Mouse (Mus musculus) limb, embryonic 11.5 days (tissue): Measurements from ENCODE around the gene Ccne1. TPM values are rescaled to one million over a fixed set of nuclear protein-coding genes. Genes with fewer than 3 reads are reported as not detected.

Experiments used
- ATAC-seq: fragments of 200-750 bp; cut with Nextera tagmentation; 2 replicates; pipeline ENCODE4 v1.8.0; 2017; ENCODE audit warnings: low read depth; ENCODE audit not compliant: insufficient number of reproducible peaks, low FRiP score, low TSS enrichment
- DNase-seq: peaks from one replicate; pipeline ENCODE4 v3.0.0-alpha.2; 2015; ENCODE audit warnings: low spot score
- H3K27ac ChIP-seq: fragments of 300-500 bp; sonication (generic); replicated peaks from 2 replicates; pipeline ENCODE4 v1.5.1; 2014; ENCODE audit warnings: low read depth, mild to moderate bottlenecking, low read length
- H3K27me3 ChIP-seq: fragments of 300-500 bp; sonication (generic); 2 replicates; pipeline ENCODE4 v1.6.1; 2014; ENCODE audit warnings: mild to moderate bottlenecking, low read length, mixed read lengths; ENCODE audit not compliant: control insufficient read depth, insufficient read depth
- H3K36me3 ChIP-seq: fragments of 300-500 bp; sonication (generic); 2 replicates; pipeline ENCODE4 v1.6.1; 2014; ENCODE audit warnings: mild to moderate bottlenecking, low read length, moderate library complexity, mixed read lengths; ENCODE audit not compliant: control insufficient read depth, insufficient read depth
- H3K4me1 ChIP-seq: fragments of 300-500 bp; sonication (generic); 2 replicates; pipeline ENCODE4 v1.6.1; 2014; ENCODE audit warnings: low read length, mixed read lengths; ENCODE audit not compliant: control insufficient read depth, insufficient read depth
- H3K4me2 ChIP-seq: fragments of 300-500 bp; sonication (generic); 2 replicates; pipeline ENCODE4 v1.6.1; 2014; ENCODE audit warnings: low read depth, mild to moderate bottlenecking, moderate library complexity; ENCODE audit not compliant: severe bottlenecking
- H3K4me3 ChIP-seq: fragments of 300-500 bp; sonication (generic); 2 replicates; pipeline ENCODE4 v1.5.1; 2014; ENCODE audit warnings: low read depth, low read length
- H3K9ac ChIP-seq: fragments of 300-500 bp; sonication (generic); 2 replicates; pipeline ENCODE4 v1.6.1; 2014; ENCODE audit warnings: mild to moderate bottlenecking, low read length
- H3K9me3 ChIP-seq: fragments of 300-500 bp; sonication (generic); 2 replicates; pipeline ENCODE4 v1.6.1; 2016; ENCODE audit warnings: low read length; ENCODE audit not compliant: control insufficient read depth
- WGBS: fragments of 180-500 bp; shearing (Covaris S2); extraction: QIAGEN DNeasy Blood & Tissue Kit; methylation state at CpG from one replicate; pipeline ENCODE4 v1.1.7; 2014; 5-methylcytosine and 5-hydroxymethylcytosine counted together
- polyA plus RNA-seq: library from polyadenylated mRNA; unstranded; fragments of >200 nt; fragmentation: Nextera tagmentation; extraction: Ambion mirVana; gene quantifications from 2 replicates; pipeline ENCODE4 v1.2.1, GENCODE M21; 2014

Gene Ccne1
- polyA plus RNA-seq = 121 and 131 TPM in 2 replicates

DNA sequence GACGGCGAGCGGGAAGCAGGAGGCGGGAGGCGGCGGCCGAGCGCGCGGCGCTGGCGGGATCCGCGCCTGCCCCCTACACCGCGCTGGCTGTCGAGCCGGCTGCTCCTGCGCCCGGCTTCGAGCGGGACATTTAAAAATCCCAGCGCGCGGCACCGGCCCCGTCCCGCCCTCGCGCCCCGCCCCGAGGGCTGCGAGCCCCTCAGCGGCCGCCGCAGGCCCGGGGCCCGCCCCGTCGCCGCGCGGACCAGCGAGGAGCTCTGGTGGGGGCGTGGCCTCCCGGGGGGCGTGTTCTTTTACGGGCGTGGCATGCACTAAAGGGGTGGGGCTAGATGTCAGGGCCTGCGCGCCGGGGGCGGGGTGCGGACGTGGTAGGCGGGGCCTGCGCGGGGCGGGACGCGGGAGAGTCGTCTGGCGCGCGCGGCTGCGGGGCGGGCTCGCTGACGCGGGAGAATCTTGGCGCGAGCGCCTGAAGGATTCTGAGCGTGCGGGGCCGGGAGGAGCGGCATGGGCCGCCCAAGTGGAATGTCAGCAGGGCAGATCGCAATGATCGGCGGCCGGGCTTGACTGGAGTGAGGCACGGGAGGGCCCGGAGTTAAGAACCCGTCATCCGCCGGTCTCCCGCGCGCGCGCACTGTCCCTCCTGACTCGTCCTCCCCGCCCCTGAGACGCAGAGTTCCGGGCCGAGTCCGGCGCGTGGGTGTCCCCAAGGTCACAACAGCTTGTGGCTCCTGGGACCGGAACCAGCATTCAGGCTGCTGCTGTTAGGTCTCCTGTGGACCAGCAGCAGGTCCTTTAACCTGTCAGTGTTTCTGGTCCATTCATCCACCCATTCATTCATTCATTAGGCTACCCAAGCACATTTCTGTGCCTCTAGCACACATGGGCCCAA, at the start of gene Ccne1:
TSS of gene Ccne1 (minus strand) at position 164 of the 889 bp plus-strand sequence.
- H3K4me3 ChIP-seq = peak within 1 kb of the TSS; percentile 82
- WGBS = under 1% methylated on average over 80 of the region's 102 CpGs
- peak within 1 kb of the TSS; percentile 75 for H3K4me2 ChIP-seq
- H3K36me3 ChIP-seq = peaks cover 4% of the 10 kb centered on the region
- peak within 1 kb of the TSS; percentile 59; the same call in 1 of the 2 replicates for H3K27ac ChIP-seq
- H3K4me1 ChIP-seq = peaks cover 15% of the 10 kb centered on the region
- H3K9ac ChIP-seq = peak within 1 kb of the TSS; percentile 85
- H3K9me3 ChIP-seq = no peaks in the 10 kb centered on the region
- DNase-seq (peak; percentile 99), ATAC-seq (peak; percentile 86)
- H3K27me3 ChIP-seq = no peaks in the 10 kb centered on the region

DNA sequence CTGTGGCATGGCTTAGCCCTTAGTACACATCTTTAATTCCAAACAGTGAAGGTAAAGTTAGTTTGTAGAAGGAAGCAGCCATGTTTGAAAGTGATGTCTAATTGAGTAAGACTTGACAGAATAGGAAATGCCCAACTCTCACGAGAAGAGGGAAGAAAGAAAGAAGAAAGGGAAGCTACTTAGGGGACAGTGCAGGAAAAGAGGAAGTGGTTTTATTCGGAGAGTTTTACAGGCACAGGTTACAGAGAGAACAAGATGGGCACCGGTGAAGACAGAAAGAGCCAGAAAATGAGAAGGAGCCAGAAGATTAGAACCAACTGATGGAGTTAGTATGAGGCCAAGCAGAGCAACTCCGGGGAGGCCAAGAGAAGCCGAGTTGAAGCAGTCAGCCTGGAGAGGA, 48.5 kb upstream of the Ccne1 start:
- no peak overlapping the region for H3K27ac ChIP-seq
- no peak overlapping the region for H3K4me2 ChIP-seq
- no peak overlapping the region for H3K4me3 ChIP-seq
- H3K36me3 ChIP-seq = no peaks in the 10 kb centered on the region
- H3K4me1 ChIP-seq = no peaks in the 10 kb centered on the region
- no peak overlapping the region for H3K9ac ChIP-seq
- no peak for ATAC-seq
- H3K27me3 ChIP-seq = no peaks in the 10 kb centered on the region
- DNase-seq = no peak
- WGBS = 86% methylated on average over 5 of the region's 5 CpGs
- H3K9me3 ChIP-seq = no peaks in the 10 kb centered on the region

DNA sequence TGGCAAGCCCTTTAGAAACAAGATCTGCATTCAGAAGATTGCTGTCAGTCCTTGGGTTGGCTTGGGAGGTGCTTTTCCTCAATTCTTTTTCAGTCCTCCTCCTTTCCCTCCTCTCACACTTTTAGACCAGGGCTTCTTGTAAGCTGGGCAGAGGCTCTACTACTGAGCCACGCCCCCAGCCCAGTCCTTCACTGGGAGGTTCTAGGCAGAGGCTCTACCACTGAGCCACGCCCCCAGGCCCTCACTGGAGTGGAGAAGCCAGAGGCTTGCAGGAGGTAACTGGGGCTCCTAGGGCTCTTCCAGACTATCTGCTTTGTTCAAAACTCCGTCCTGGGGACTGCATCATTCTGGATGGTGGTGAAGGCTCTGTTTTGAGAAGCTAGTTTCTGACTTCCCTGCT, 45.2 kb upstream of the Ccne1 start:
- ATAC-seq = no peak
- H3K9me3 ChIP-seq = no peaks in the 10 kb centered on the region; the same call in 1 of the 2 replicates
- WGBS = 77% methylated on average over 3 of the region's 3 CpGs
- H3K4me1 ChIP-seq = no peaks in the 10 kb centered on the region
- H3K4me2 ChIP-seq = no peak overlapping the region
- no peaks in the 10 kb centered on the region for H3K36me3 ChIP-seq
- no peak overlapping the region for H3K4me3 ChIP-seq
- H3K9ac ChIP-seq = no peak overlapping the region
- H3K27me3 ChIP-seq = no peaks in the 10 kb centered on the region
- H3K27ac ChIP-seq = no peak overlapping the region
- no peak for DNase-seq

DNA sequence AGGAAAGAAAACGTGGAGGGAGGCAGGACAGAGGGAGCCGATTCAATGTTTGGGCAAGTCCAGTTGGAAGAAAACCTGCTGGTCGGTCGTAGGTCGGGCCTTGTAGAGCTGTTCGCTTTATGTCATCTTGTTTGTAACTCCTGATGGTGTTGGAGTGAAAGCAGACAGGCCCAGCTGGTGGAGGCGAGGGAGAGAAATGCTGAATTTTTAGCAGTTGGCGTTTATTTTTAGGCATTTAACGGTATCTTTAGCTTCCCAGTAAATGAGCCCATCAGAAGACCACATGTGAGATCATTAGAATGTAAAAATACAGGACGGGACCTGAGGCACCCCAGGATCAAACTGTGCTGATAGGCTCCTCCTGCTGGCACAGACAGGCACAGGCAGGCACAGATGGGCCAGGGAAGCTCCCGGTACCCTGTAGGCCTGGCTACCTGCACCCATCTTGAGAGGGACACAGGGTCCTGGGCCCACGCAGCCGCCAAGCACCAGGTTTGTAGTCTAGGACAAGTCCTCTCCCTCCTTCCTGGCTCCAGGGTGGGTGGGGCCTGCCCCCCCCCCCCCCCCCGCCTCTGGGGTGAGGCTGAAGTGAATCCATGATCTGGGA, 44.5 kb upstream of the Ccne1 start:
- H3K9me3 ChIP-seq = no peaks in the 10 kb centered on the region; the same call in 1 of the 2 replicates
- WGBS = 65% methylated on average over 13 of the region's 14 CpGs
- DNase-seq (no peak), ATAC-seq (no peak)
- H3K9ac ChIP-seq = no peak overlapping the region
- H3K4me2 ChIP-seq = no peak overlapping the region
- no peaks in the 10 kb centered on the region for H3K36me3 ChIP-seq
- H3K4me3 ChIP-seq = no peak overlapping the region
- H3K27ac ChIP-seq = no peak overlapping the region
- no peaks in the 10 kb centered on the region for H3K27me3 ChIP-seq
- H3K4me1 ChIP-seq = no peaks in the 10 kb centered on the region

DNA sequence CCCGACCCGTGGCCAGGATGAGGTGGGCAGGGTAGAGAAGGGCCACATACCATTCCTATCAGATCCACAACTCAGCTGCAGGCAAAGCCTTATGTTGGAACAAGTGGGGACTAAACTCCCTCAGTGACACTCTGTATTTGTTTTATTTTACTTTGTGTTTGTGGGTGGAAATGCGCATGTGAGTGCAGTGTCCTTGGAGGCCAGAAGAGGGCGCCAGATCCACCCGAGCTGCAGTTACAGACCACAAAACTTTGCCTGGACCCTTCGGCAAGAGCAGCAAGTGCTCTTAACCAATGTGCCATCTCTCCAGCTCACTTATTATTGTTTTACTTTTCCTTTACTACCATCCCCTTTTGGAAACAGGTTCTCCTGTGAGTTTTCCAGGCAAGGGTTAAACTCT, 40.1 kb upstream of the Ccne1 start:
- no peaks in the 10 kb centered on the region for H3K36me3 ChIP-seq
- no peak overlapping the region for H3K9ac ChIP-seq
- 83% methylated on average over 6 of the region's 6 CpGs for WGBS
- H3K27me3 ChIP-seq = no peaks in the 10 kb centered on the region
- H3K4me2 ChIP-seq = no peak overlapping the region
- no peaks in the 10 kb centered on the region for H3K4me1 ChIP-seq
- no peak overlapping the region for H3K27ac ChIP-seq
- H3K4me3 ChIP-seq = no peak overlapping the region
- ATAC-seq = no peak
- DNase-seq = no peak
- no peaks in the 10 kb centered on the region; the same call in 1 of the 2 replicates for H3K9me3 ChIP-seq

DNA sequence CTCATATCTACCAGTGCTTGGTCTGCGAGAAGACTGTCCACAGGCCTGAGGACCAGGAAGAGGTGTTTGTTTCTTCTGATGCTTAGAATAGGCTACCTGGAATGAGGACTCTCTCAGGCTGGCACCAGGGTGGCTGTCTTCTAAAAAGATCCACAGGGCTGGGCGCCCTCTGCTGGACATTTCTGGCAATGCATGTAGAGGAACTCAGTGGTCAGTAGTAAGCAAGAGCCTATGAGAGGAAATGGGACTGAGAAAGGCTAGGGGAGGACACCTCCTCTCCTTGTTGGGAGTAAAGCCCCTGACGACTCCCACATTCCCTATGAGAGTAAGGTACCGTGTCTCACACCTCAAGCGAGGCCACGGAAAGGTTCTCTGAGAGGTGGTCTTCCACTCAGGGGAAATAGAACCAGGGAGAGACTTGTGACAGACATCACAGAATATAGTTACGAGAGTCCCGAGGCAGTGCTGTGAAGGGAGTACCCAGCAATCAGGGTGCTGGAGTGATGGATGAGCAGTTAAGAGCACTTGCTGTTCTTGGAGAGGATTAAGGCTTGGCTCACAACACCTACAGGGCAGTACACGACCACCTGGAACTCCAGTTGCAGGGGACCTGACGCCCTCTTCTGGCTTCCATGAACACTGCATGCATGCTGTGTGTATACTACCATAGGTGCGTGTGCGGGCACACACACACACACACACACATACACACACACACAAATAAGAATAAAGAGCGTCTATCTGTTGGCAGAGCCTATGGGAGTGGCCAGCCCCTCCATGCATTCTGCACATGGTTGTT, 34.6 kb upstream of the Ccne1 start:
- Histone ChIP-seq H3K9me3 (no peaks in the 10 kb centered on the region), H3K36me3 (no peaks in the 10 kb centered on the region), H3K27me3 (no peaks in the 10 kb centered on the region), H3K9ac (no peak overlapping the region), H3K4me3 (no peak overlapping the region), H3K4me1 (no peaks in the 10 kb centered on the region), H3K4me2 (no peak overlapping the region), H3K27ac (no peak overlapping the region)
- WGBS = 68% methylated on average over 13 of the region's 13 CpGs
- peak; percentile 80 for ATAC-seq
- DNase-seq = peak; percentile 97

DNA sequence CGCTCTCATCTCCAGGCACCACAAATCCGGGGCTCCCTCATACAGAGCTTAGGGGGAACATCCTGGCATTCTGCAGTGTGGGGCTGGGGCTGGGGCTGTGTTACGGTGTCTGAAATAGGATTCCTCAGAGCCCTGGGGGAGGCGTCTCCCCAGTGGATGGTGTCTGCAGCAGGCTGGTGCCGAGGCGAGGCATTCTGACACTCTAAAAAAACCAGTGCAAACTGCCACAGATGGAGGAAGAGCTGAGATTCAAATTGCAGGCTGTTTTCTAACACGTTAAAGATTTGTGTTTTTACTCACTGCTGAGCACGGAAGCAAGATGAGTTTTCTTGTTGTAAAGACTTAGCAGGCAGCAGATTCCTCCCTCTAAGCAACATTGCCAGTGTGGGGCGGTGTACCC, 33.0 kb upstream of the Ccne1 start:
- no peak overlapping the region for H3K27ac ChIP-seq
- no peak overlapping the region for H3K4me3 ChIP-seq
- H3K27me3 ChIP-seq = no peaks in the 10 kb centered on the region
- no peak overlapping the region for H3K4me2 ChIP-seq
- no peaks in the 10 kb centered on the region for H3K9me3 ChIP-seq
- no peak overlapping the region for H3K9ac ChIP-seq
- no peaks in the 10 kb centered on the region for H3K4me1 ChIP-seq
- WGBS = 39% methylated on average over 9 of the region's 9 CpGs
- DNase-seq = no peak
- no peak for ATAC-seq
- no peaks in the 10 kb centered on the region for H3K36me3 ChIP-seq

DNA sequence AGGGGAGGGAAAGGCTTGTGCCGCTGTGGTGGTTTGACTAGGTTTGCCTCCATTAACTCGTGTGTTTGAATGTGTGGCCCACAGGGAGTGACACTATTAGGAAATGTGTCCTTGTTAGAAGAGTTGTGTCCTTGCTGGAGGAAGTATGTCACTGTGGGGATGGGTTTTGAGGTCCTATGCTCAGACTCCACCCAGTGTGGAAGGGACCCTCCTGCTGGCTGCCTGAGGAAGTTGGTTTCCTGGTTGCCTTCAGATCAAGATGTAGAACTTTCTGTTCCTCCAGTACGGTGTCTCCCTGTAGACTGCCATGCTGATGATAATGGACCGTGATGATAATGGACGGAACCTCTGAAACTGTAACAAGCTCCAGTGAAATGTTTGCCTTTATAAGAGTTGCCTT, 27.1 kb upstream of the Ccne1 start:
- no peak for DNase-seq
- Histone ChIP-seq H3K9ac (no peak overlapping the region), H3K4me3 (no peak overlapping the region), H3K4me1 (peaks cover 8% of the 10 kb centered on the region), H3K4me2 (no peak overlapping the region), H3K9me3 (no peaks in the 10 kb centered on the region), H3K27ac (no peak overlapping the region), H3K27me3 (no peaks in the 10 kb centered on the region), H3K36me3 (no peaks in the 10 kb centered on the region)
- WGBS = 87% methylated on average over 5 of the region's 5 CpGs
- no peak for ATAC-seq
